Mouse (Mus musculus) heart, adult 8-10 months (tissue): ENCODE results near the gene Bphl. TPM values are rescaled to one million over a fixed set of nuclear protein-coding genes. Genes with fewer than 3 reads are reported as not detected.
"Not testable (repeated sequence)": the region's sequence is repeated elsewhere in the genome, so short reads cannot be mapped to it uniquely, and the experiment has no call there.

Source experiments
- DNase-seq: peaks from one replicate; pipeline ENCODE4 v3.0.0; 2022; ENCODE audit warnings: low spot score
- total RNA-seq, 4 experiments: library from RNA; stranded (reverse); gene quantifications; 2 replicates each; pipeline ENCODE4 v1.2.4; 2022

Bphl gene
- total RNA-seq, 4 experiments from 2014 or later = 39.1 to 47.7 (median 43.9) TPM

DNA sequence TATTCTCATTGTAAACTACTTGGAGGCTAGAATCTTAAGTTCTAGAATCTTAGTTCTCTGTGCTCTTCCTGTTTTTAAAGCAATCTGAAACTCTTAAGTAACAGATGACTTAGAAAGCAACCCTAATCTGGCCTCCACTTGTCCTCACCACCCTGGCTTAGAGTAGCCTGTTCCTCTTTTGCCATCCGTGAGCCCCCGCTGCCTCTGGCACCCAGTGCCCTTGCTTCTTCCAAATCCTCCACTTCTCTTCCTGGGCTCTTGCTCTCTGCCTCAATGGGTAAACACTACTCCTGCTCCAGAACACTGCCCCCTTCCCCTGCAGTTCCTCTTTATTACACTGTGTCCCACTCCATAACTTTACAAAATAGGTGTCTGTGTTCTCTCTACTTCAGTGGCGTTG lies 14.3 kb downstream of the Bphl start:
- no peak for DNase-seq

DNA sequence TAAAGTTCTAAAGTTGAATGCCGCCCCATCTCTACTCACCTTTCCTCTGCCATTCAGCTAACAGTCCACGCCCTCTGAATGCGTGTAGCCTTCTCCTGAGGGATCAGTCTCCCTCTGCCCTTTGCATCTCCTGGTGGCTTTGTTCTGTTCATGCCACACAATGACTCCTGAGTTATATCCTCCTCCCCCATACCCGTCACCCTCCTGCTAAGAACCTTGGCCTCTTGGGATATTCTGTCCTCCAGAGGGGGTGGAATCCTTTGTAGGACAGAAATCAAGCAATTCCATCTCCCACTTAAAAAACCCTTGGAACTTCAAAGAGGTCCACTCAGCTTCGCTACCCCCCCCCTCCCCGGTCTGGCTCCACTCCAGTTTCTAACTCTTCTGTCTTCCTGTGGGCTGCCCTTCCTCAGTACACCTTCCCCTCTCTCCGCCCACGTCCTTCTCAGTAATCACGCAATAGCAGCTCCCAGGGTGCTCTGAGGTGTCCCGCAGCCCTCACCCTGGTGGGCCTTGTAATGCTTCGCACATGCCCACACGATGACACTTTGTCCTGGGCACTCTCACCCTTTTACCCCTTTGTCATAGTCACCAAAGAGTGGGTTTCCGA lies 16.4 kb downstream of the Bphl start:
- no peak for DNase-seq

DNA sequence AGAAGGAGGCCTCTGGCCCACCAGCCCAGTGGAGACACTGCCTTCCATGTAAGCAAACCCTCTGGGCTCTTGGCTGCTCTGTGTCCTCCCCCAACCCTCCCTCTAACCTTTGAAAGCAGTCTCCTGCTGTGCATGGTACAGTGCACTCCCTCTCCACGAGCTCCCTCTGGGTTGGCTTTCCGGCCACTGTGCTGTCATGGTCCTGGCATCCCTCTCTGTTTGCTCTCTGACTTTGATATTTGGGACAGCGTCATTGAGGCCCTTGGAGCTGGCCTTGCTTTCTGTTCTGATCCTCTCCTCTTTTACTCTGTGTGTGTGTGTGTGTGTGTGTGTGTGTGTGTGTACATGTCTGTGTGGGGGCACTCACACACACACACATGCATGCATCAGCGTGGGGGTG lies 17.0 kb downstream of the Bphl start:
- no peak for DNase-seq

DNA sequence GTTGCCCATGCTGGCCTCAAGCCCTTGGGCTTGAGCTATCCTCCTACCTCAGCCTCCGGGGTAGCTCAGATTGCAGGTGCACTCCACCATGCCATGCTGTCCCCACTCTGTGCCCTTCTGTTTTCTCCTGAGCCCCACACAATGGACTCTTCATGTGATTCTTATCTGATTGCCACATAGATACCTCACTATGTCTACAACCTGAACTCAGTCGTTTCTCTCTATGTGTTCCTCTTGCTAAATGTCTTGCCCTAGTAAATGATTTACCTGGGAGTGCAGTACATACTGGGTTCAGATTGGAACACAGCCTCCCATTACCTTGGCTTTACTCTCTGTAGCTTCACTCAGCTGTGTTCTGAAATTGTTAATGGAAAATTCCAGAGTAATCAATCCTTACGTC lies 17.6 kb downstream of the Bphl start:
- no peak for DNase-seq

DNA sequence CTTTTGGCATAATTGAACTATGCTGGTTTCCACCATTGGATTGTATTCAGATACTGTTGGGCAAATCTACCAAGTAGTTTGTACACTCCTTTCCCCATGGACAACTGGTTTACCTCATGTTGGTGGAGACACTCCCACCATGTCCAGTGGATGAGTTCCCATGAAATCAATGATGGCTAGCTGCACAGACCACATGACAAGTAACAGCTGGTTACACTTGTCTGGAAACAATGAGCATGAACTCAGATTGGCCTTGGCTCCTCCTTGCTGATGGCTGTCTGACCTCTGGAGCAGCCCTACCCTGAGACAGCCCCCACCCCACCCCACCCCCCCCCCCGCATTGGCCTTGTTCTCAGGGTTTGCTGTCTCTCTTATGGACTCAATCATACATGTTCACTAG lies 19.9 kb downstream of the Bphl start:
- no peak for DNase-seq

DNA sequence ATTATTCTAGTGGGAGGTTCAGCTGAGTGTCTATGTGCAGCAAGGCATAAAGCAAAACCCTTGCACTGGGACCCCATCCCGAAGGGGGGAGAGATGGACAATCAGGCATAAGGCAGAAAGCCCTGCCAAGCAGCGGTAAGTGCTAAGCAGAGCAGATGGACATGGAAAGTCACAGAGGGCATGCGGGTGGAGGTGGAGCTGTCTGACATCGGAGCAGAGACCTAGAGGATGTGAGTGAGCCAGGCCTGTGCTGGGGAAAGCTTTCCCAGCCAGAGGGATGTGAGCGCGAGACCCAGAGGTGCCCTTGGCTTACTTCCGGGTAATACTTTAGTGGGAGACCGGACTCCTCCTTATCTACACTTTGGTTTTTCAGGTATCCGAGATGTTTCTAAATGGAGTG lies 22.7 kb downstream of the Bphl start:
- no peak for DNase-seq

DNA sequence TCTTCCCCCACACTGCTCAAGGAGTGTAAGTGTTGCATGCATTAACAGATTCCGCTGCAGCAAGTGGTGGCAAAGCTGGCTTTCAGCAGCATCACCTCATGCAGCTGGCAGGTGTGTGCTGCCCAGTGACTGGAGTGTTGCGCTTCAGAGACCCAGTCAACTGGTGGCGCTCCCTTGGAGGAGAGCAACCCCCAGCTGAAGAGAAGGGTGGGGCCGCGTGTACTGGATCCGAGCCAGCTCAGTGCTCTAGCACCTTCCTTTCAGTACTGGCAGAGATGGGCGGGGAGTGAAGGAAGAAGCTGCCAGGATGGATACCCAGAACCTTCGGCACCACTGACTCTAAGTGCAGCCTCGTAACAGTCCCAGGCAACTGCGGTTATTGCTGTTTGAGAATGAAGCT lies 25.1 kb downstream of the Bphl start:
- DNase-seq = no peak

DNA sequence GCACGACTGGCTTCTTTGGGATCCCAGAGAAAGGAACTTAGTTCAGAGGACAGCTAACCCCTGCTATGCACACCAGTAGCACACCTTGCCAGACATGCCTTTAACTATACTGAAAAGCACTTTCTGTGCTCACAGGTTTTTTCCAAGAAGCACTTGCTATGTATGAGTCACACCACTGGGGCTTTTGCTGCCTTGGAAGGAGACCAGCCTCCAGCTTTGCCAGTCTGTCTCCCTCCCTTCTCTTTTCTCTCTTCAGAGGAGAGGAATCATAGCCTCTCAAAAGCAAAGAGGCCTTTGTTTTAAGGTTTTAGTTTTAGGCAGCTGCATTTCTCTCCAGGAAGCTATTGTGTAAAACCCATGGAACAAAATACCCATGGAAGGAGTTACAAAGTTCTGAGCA lies 29.0 kb downstream of the Bphl start:
- no peak for DNase-seq

DNA sequence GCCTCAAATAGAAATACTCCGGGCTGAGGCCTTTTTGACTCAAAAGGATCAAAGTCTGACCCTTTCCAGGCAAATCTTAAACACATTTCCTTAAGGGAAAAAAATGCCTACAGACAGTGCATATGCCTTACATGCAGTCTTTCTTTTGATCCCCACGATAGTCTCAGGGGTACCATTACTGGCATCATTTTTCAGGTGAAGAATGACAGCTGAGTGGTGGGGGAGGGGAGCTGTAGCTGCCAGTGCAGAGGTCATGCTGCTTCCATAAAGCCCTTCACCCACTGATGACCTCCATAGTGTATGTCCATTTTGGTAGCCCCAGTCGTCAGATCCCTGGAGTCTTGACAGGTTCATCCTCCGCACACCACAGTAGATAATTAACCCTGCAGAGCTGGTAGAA lies 32.9 kb downstream of the Bphl start:
- DNase-seq = no peak

DNA sequence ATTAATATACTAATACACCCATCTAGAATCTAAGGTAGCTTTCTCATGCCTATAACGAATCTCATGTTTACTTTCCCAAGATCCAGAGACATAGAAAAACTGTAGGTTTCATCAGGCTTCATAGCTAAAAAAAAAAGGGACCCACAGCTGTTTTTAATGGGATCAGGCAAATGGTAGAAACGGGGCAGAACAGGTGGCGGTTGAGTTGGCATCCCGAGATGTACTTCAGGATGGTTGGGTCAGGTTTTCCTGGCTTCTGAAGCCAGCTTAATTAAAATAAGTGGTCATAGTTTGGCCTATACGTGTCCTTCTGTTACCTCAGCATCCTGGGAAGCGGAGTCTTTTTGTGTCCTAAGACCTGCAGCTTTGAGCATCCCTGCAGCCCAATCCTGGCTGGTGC lies 34.4 kb downstream of the Bphl start:
- no peak for DNase-seq

DNA sequence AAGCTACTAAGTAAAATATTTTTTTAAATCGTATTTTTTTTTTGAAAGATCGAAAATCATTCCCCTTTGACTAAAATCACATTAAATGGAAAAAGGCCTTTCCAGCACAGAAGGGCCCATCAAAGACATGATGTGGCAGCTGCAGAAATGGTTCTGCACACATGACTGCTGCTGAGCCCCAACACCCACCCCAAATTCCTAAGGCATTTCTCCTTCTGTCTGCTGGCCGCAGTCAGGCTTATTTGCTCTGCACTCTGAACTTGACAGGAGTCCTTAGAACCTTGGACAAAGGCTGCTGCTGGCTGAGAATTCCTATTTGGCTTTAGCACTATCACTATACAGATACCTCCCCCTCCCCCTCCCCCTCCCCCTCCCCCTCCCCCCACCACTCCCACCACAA lies 35.5 kb downstream of the Bphl start:
- no peak for DNase-seq

DNA sequence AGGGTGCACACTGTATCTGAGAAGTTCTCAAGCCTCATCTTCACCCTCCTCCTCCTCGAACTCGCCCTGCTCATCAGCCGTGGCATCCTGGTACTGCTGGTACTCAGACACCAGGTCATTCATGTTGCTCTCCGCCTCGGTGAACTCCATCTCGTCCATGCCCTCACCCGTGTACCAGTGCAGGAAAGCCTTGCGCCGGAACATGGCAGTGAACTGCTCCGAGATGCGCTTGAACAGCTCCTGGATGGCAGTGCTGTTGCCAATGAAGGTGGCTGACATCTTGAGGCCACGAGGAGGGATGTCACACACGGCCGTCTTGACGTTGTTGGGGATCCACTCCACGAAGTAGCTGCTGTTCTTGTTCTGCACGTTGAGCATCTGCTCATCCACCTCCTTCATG lies 37.0 kb downstream of the Bphl start:
- not testable (repeated sequence) for DNase-seq

DNA sequence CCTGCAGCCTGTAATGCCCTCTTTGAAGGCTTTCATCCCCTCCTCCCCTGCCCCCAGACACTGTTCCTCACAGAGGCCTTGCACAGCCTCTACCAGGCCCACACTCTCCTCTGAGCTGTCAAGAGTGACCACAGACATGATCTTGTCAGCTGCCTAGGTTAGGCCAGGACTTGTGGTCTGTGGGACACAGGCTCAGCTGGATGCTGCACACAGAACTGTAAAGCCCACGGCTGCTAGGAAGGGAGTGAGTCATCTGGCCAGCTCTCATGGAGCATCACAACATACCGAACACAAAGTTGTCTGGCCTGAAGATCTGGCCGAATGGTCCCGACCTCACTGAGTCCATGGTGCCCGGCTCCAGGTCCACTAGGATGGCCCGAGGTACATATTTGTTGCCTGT lies 38.5 kb downstream of the Bphl start:
- DNase-seq = not testable (repeated sequence)

DNA sequence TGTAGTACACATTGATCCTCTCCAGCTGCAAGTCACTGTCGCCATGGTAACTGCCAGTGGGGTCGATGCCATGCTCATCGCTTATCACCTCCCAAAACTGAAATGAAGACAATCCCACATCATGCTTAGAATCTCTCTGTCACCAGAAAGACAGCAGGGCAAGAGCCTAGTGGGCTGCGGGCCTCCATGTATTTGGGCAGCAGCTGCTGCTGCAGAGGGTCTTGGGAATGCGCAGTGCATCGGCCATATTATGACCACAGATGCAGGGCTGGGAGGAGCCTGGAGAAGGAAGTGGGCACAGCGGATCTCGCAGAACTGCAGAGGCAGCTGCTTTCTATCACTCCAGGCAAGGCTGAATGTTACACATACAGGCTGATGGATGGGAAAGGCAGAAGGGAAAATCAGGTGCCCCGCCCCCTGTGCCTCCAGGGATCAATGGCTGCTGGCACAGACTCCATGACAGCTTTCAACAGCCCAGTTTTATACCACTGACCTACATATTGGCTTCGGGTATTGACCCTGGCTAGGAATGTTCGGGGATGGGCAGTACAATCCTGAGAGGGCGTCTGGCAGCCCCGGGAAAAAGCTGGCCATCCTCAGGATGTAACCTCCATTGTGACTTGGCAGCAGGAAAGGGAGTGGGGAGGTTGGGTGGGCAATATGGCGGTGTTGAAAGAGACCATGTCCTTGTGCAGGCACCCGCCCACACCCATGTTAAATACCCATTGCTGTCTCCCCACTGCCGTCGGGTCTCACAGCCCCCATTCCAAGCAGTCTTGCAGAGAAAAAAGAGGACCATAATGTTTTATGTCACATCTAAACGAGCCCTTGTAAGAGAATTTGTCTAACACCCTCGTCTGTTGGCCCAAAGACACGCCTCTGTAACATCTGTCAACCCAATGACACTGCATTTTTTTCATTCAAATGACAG lies 39.4 kb downstream of the Bphl start:
- peak; percentile 45 for DNase-seq

DNA sequence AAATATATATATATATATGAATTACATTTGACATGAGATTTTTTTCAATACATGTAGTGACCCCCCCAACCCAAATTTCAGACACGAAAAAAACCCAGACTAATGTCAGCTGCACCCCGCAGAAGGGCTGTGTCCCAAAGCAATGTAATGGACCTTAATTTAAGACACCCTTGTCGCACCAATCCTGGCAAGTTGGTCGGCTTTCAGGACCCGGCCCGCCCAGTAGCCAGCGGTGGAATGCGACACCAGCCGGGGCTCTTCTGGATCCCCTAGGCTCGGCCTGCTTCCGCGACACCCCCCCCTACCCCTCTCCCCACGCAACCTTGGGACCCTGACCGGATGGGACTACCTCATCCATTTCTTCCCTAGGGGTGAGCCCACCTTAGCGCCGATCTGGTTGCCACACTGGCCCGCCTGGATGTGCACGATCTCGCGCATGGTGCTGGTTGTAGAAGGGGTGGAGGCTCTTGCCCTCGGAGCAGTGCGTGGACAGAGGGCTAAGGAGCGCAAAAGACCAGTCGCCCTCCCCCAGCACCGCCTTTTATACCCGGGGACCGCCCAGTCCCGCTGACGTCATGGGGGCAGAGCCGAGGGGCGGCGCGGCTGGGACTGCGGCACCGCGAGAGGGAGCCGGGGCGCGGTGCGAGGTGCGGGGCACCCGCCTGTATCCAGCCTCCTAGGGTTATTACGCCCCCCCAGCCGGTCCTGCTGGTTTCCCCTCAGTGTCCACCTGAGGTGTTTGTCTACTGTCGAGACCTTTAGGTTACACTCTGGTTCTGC lies 40.3 kb downstream of the Bphl start, which contains the start of gene Tubb2a:
TSS of gene Tubb2a (minus strand) at position 516 of the 780 bp plus-strand sequence.
- DNase-seq = peak; percentile 96

DNA sequence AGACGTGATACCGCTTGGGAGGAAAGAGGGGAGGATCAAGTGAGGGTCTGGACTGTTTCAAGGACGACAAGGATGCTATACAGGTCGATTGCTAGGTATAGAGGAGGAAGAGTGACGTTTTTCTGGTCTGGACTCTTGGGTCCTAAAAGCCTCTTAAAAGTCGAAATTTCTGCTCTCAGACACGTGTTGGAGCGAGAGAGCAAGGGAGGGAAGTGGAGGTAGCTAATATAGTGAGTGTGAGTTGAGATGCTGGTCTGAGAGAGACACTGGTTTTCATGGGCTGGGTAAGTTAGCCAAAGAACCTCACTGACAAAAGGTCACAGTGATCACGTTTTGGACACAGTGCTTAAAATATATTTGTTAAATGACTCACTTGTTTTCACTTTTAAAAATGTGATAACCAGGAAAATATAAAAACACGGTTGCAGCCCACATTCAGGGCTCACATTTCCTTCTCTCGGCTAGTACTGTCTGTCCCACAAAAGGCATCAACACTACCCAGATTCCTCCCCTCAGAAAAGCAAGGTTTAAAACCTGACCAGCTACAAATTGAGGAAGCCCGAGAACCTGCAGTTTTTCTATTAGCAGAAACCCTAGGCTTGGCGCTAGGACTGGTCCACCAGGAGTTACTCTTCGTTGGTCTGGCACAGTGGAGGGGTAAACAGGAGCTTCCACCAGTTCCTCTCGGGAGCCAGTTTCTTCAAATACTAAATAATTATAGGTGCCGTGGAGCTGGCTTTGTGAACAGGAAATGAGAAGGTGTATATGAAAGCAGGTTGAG lies 41.3 kb downstream of the Bphl start:
- DNase-seq = no peak

DNA sequence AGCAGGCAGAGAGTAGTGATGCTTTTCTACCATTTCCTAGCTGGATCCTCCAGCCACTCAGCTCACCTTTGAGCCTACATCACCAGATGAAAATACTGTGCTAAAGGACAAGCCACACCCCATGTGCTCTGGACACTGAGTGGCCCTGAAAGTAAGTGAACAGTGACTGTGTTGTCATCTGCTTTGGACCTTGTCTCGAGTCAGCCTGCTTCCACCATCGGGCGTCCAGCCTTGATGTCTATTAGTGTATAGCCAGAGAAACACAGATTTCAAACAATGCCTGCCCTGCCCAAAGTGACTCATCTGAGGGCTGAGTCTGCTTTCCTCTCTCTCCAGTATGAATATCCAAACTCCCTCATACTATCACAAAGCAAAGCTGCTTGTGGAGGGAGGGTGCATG lies 42.4 kb downstream of the Bphl start:
- DNase-seq = no peak

DNA sequence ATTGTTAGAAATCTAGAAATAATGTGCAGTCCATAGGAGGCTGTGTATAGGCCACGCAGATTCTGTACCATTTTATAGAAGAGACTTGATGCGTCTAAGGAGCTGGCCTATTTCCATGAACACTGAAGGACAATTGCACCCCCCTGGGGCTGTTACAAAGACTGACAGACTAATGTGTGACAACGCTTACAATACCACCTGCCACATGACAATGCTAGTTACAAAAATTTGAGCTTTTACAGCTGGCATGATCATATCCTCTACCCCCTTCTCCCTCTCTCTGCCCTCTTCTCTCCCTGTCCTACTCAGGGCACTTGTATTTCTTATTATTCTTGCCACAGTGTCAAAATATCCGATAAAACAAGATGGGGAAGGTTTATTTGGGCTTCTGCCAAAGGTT lies 44.5 kb downstream of the Bphl start:
- DNase-seq = no peak

DNA sequence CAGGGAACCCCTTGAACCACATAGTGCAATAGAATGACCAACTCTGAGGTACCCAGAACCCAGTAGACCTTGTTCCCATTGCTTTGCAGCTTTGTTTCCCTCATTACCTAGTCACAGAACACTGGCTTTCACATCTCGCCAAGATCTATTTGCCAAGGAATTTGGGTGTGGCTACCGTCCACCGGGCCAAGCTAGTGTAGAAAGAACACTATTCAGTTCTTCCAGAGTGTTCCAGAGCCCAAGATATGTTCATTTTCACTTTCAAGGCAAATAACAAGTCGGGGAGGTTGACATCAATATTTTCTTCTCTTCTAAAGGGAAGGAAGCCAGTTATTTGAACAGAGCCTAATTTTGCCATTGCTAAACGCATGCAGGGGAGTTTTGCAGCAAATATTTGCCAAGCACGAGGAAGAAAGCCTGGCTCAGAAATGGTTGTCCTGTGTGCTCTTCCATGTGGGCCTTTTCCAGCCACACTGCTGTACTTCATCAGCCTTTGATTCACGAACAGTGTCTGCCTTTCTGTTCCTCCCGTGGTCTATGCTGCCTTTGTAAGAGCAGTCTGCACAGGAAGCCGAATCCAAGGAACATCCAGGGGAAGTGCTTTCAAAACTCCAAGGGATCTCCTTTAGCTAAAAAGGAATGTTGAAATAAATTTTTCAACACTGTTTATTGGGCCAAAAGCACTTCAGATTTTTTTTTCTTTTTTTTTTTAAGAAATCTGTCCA lies 46.8 kb downstream of the Bphl start:
- DNase-seq = peak; percentile 89

DNA sequence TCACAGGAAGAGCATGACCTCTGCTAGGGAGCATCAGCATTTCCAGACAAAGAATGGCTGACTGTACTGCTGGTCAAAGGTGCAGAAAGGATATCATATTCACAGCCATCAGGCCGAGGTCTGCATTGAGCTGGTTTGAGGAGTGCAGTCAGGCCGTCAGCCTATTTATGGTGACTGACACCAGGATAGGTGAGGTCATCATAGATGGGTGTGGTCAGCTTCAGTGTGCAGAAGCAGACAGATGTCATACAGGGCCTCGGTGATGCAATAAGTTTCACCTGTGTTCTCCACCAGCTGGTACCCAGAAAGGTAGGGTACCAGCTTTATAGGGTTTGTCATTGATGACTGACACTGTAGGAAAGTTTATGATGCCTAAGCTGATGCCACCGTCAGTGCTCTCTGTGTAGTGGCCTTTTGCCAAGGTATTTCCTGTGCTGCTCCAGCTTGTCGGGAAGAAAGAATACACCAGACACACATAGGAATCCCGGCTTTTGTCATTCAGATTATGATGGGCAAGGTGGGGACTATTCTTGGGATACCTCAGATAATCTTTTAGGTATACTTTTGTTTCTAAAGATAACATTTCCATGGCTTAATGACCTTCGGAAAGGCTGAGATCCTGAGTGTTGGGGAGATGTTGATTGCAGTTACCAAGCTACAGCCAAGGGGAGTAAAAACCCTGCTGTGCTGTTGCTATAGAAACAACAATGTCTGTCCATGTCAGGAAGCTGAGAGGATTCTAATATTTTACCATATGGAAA lies 49.8 kb downstream of the Bphl start:
- no peak for DNase-seq
